Mouse (Mus musculus) MEL (cell line): ENCODE measurements around the gene Ssna1. TPM values are rescaled to one million over a fixed set of nuclear protein-coding genes. Genes with fewer than 3 reads are reported as not detected.

Experiments used
- DNase-seq: peaks from one replicate; pipeline ENCODE4 v3.0.0; 2011; ENCODE audit warnings: low read depth, low spot score
- H3K27ac ChIP-seq: 2 replicates; pipeline ENCODE4 v1.5.1; 2012; ENCODE audit warnings: low read depth, mild to moderate bottlenecking, control low read depth, low read length, moderate library complexity; ENCODE audit not compliant: control insufficient read depth
- H3K27me3 ChIP-seq, 2 experiments: fragments of 150-350 bp in 1 of 2; sonication (generic) in 1 of 2; 2 replicates each; pipeline ENCODE4 v1.6.1; 2012; ENCODE audit warnings: low read length in 2 of 2, mild to moderate bottlenecking in 2 of 2, improper control_type of control experiment in 1 of 2, moderate library complexity in 1 of 2; ENCODE audit not compliant: insufficient read depth in 2 of 2, control insufficient read depth in 1 of 2
- H3K36me3 ChIP-seq, 2 experiments: 2 replicates each; pipeline ENCODE4 v1.6.1; 2012 to 2014; ENCODE audit warnings: low read length in 2 of 2, improper control_type of control experiment in 1 of 2, inconsistent platforms in 1 of 2, mild to moderate bottlenecking in 1 of 2; ENCODE audit not compliant: insufficient read depth in 2 of 2, control insufficient read depth in 1 of 2
- H3K4me1 ChIP-seq, 2 experiments: fragments of 150-350 bp in 1 of 2; sonication (generic) in 1 of 2; 2 replicates each; pipeline ENCODE4 v1.6.1; 2012; ENCODE audit warnings: low read length in 2 of 2, improper control_type of control experiment in 1 of 2, mild to moderate bottlenecking in 1 of 2; ENCODE audit not compliant: insufficient read depth in 2 of 2, control insufficient read depth in 1 of 2
- H3K4me3 ChIP-seq, 2 experiments: fragments of 150-350 bp in 1 of 2; sonication (generic) in 1 of 2; 2 replicates each; pipeline ENCODE4 v1.5.1; 2012; ENCODE audit warnings: low read depth in 2 of 2, low read length in 2 of 2, mild to moderate bottlenecking in 2 of 2, moderate library complexity in 2 of 2, control low read depth in 1 of 2, improper control_type of control experiment in 1 of 2; ENCODE audit not compliant: control insufficient read depth in 1 of 2, insufficient read depth in 1 of 2
- H3K79me2 ChIP-seq: 2 replicates; pipeline ENCODE4 v1.6.1; 2012; ENCODE audit warnings: mild to moderate bottlenecking, low read length, moderate library complexity; ENCODE audit not compliant: control insufficient read depth, poor library complexity, insufficient read depth
- H3K9ac ChIP-seq: 2 replicates; pipeline ENCODE4 v1.6.1; 2012; ENCODE audit warnings: low read depth, mild to moderate bottlenecking, control low read depth, low read length, moderate library complexity; ENCODE audit not compliant: control insufficient read depth, poor library complexity, severe bottlenecking
- H3K9me3 ChIP-seq: fragments of 150-350 bp; sonication (generic); replicated peaks from 2 replicates; pipeline ENCODE4 v1.6.1; 2012; ENCODE audit warnings: mild to moderate bottlenecking, low read length, improper control_type of control experiment, moderate library complexity; ENCODE audit not compliant: insufficient read depth
- CHD1 ChIP-seq: IDR thresholded peaks from 2 replicates; pipeline ENCODE4 v1.6.1; 2012; ENCODE audit warnings: low read depth, mild to moderate bottlenecking, inconsistent platforms, low read length, improper control_type of control experiment
- CHD2 ChIP-seq: IDR thresholded peaks from 2 replicates; pipeline ENCODE4 v1.6.1; 2011; ENCODE audit warnings: low read length, improper control_type of control experiment
- CTCF ChIP-seq, 3 experiments: IDR thresholded peaks in 2 of 3; conservative IDR thresholded peaks in 1 of 3; 2 replicates each; pipeline ENCODE4 v1.5.1; 2011 to 2012; ENCODE audit warnings: low read length in 3 of 3, low read depth in 2 of 3, mild to moderate bottlenecking in 2 of 3, improper control_type of control experiment in 1 of 3, inconsistent platforms in 1 of 3, mixed read lengths in 1 of 3, moderate library complexity in 1 of 3; ENCODE audit not compliant: control insufficient read depth in 1 of 3, insufficient read depth in 1 of 3, poor library complexity in 1 of 3, severe bottlenecking in 1 of 3
- ELF1 ChIP-seq: IDR thresholded peaks from 2 replicates; pipeline ENCODE4 v1.6.1; 2014; ENCODE audit warnings: low read depth, mild to moderate bottlenecking, inconsistent platforms, low read length, improper control_type of control experiment, moderate library complexity
- EP300 ChIP-seq, 2 experiments: IDR thresholded peaks; 2 replicates each; pipeline ENCODE4 v1.6.1; 2011; ENCODE audit warnings: improper control_type of control experiment in 2 of 2, low read length in 2 of 2, low read depth in 1 of 2, mild to moderate bottlenecking in 1 of 2
- ETS1 ChIP-seq: IDR thresholded peaks from 2 replicates; pipeline ENCODE4 v1.6.1; 2012; ENCODE audit warnings: low read depth, mild to moderate bottlenecking, inconsistent platforms, low read length, improper control_type of control experiment, moderate library complexity
- GATA1 ChIP-seq: IDR thresholded peaks from 2 replicates; pipeline ENCODE4 v1.6.1; 2011; ENCODE audit warnings: low read depth, low read length, improper control_type of control experiment
- JUND ChIP-seq: IDR thresholded peaks from 2 replicates; pipeline ENCODE4 v1.6.1; 2011; ENCODE audit warnings: low read depth, mild to moderate bottlenecking, improper control_type of control experiment, low read length
- MAFK ChIP-seq: IDR thresholded peaks from 2 replicates; pipeline ENCODE4 v1.6.1; 2011; ENCODE audit warnings: low read depth, mild to moderate bottlenecking, low read length, improper control_type of control experiment, borderline replicate concordance
- MAX ChIP-seq: IDR thresholded peaks from 2 replicates; pipeline ENCODE4 v1.6.1; 2011; ENCODE audit warnings: low read length, improper control_type of control experiment
- MXI1 ChIP-seq: IDR thresholded peaks from 2 replicates; pipeline ENCODE4 v1.6.1; 2011; ENCODE audit warnings: mild to moderate bottlenecking, low read depth, low read length, improper control_type of control experiment
- MYB ChIP-seq: IDR thresholded peaks from 2 replicates; pipeline ENCODE4 v1.6.1; 2011; ENCODE audit warnings: mild to moderate bottlenecking, low read depth, low read length, improper control_type of control experiment
- NELFE ChIP-seq: IDR thresholded peaks from 2 replicates; pipeline ENCODE4 v1.6.1; 2011; ENCODE audit warnings: low read depth, low read length, improper control_type of control experiment
- RAD21 ChIP-seq: IDR thresholded peaks from 2 replicates; pipeline ENCODE4 v1.6.1; 2011; ENCODE audit warnings: mild to moderate bottlenecking, low read depth, low read length, improper control_type of control experiment
- RCOR1 ChIP-seq: IDR thresholded peaks from 2 replicates; pipeline ENCODE4 v1.6.1; 2012; ENCODE audit warnings: low read depth, mild to moderate bottlenecking, inconsistent platforms, low read length, improper control_type of control experiment
- SMC3 ChIP-seq: IDR thresholded peaks from 2 replicates; pipeline ENCODE4 v1.6.1; 2011; ENCODE audit warnings: low read depth, low read length, improper control_type of control experiment
- TAL1 ChIP-seq: IDR thresholded peaks from 2 replicates; pipeline ENCODE4 v1.6.1; 2012; ENCODE audit warnings: mild to moderate bottlenecking, inconsistent platforms, low read length, moderate library complexity, mixed read lengths
- TBP ChIP-seq: IDR thresholded peaks from 2 replicates; pipeline ENCODE4 v1.8.0; 2011; ENCODE audit warnings: low read depth, low read length, improper control_type of control experiment
- TCF12 ChIP-seq: IDR thresholded peaks from 2 replicates; pipeline ENCODE4 v1.6.1; 2014; ENCODE audit warnings: low read depth, mild to moderate bottlenecking, inconsistent platforms, low read length, improper control_type of control experiment, moderate library complexity
- UBTF ChIP-seq: IDR thresholded peaks from 2 replicates; pipeline ENCODE4 v1.6.1; 2012; ENCODE audit warnings: low read depth, mild to moderate bottlenecking, inconsistent platforms, low read length, improper control_type of control experiment, moderate library complexity, borderline replicate concordance; ENCODE audit not compliant: insufficient read depth
- ZC3H11A ChIP-seq: IDR thresholded peaks from 2 replicates; pipeline ENCODE4 v1.6.1; 2012; ENCODE audit warnings: low read depth, mild to moderate bottlenecking, inconsistent platforms, low read length, improper control_type of control experiment
- ZKSCAN1 ChIP-seq: IDR thresholded peaks from 2 replicates; pipeline ENCODE4 v1.6.1; 2012; ENCODE audit warnings: low read depth, mild to moderate bottlenecking, inconsistent platforms, low read length, improper control_type of control experiment, moderate library complexity
- ZNF384 ChIP-seq: IDR thresholded peaks from 2 replicates; pipeline ENCODE4 v1.6.1; 2012; ENCODE audit warnings: low read depth, mild to moderate bottlenecking, inconsistent platforms, low read length, improper control_type of control experiment
- polyA plus RNA-seq, 2 experiments: library from polyadenylated mRNA; stranded (reverse) in 1 of 2; unstranded in 1 of 2; fragments of >175 nt in 1 of 2; fragments of >200 nt in 1 of 2; gene quantifications; 2 replicates each; pipeline versions ENCODE4 v1.2.1 to v1.2.4; 2012; ENCODE audit warnings: low replicate concordance in 2 of 2, low read depth in 1 of 2; ENCODE audit not compliant: insufficient read length in 2 of 2, insufficient read depth in 1 of 2, missing spikeins in 1 of 2
- total RNA-seq: library from RNA; depleted of rRNA; stranded (reverse); fragments of 300-350 nt; gene quantifications from 2 replicates; pipeline ENCODE4 v1.2.3, GENCODE M21; 2012

Gene Ssna1
- total and polyA plus RNA-seq, 3 experiments = 158 to 226 TPM; not detected in 1

DNA sequence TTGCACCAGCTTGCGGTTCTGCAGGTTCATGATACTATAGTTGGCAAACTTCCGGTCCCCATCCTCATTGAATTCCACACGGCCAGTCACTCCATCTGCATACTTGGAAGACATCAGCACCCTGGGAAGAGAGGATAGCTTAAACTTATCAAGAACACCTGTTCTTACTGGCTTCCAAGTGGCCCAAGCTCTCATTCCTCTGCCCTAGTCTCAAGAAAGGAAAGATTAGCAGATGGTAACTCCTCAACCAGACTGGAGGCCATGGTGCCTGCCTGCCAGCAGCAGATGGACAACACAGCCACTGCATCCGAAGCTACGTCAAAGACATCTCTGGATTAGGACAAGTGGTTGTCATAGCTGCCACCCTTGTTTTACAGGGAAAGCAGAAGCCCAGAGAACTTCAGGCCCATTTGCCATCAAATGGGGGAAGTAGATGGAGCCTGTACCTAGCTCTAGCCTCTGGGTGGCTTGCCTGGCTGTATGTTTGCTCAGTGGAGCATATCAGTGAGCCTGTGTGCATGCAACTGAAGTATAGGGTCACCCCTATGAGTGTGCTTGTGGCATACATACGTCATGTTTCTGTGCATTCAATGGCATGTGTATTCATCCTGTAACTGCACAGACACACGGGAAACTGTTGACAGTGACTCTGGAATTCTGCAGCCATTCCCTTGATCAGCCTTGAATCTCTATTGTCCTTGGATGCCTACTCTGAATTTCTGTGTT lies 31.9 kb upstream of the Ssna1 start:
- peaks cover 0 to 3% of the 10 kb centered on the region in 2 experiments; a peak in 1 of 4 replicates for H3K36me3 ChIP-seq
- H3K9ac ChIP-seq = no peak overlapping the region
- H3K27me3 ChIP-seq = peaks cover 0 to 2% of the 10 kb centered on the region in 2 experiments; a peak in 1 of 4 replicates
- DNase-seq = peak; percentile 29
- no peaks in the 10 kb centered on the region for H3K79me2 ChIP-seq
- H3K27ac ChIP-seq = no peak overlapping the region
- no peak overlapping the region for H3K4me3 ChIP-seq
- TF ChIP-seq CHD1 (no peak), NELFE (no peak), JUND (no peak), CTCF (IDR thresholded peaks at IDR 0.05 in 2 of 3, conservative IDR thresholded peaks at IDR 0.05 in 1 of 3; ENCODE audit: control insufficient read depth in 1 of 3, insufficient read depth in 1 of 3, low read depth in 2 of 3, low read length in 3 of 3, poor library complexity in 1 of 3, severe bottlenecking in 1 of 3) (no peak), MYB (no peak), EP300 (IDR thresholded peaks at IDR 0.05; ENCODE audit: low read depth in 1 of 2, low read length in 2 of 2) (no peak), RCOR1 (no peak), MAFK (no peak), ELF1 (no peak), MAX (no peak)
- TF ChIP-seq, all 39 proteins: peak for 0
- H3K9me3 ChIP-seq = no peaks in the 10 kb centered on the region
- H3K4me1 ChIP-seq = peaks cover 0 to 8% of the 10 kb centered on the region in 2 experiments; a peak in 2 of 4 replicates

DNA sequence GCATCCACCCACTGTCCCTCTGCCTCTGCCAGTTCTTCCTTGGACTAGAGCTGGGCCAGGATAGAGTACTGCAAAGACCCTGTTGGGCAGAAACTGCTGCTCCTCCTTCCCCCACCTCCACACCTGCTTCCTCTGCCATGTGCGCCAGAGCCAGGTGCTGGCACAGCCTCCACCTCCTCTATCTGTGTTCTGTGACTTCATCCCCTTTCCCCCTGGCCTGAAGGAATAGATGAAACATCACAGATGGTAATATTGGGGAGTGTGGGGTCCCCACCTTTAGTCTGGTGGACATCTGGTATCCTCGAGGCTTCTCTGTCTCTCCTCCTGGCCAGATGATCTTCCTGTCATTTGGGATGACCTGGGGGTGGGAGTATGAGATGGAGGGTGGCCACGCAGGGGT lies 31.2 kb upstream of the Ssna1 start:
- Histone ChIP-seq H3K36me3 (peaks cover 0 to 3% of the 10 kb centered on the region in 2 experiments; a peak in 1 of 4 replicates), H3K79me2 (no peaks in the 10 kb centered on the region), H3K4me1 (peaks cover 0 to 8% of the 10 kb centered on the region in 2 experiments; a peak in 2 of 4 replicates), H3K27ac (no peak overlapping the region), H3K9me3 (no peaks in the 10 kb centered on the region)
- TF ChIP-seq ZKSCAN1 = no peak
- no peak for TF ChIP-seq NELFE
- TF ChIP-seq ETS1 = no peak
- TF ChIP-seq MXI1 = no peak
- TF ChIP-seq ELF1 = no peak
- TF ChIP-seq, all 39 proteins: peak for 0
- DNase-seq = no peak
- H3K9ac ChIP-seq = no peak overlapping the region
- H3K4me3 ChIP-seq = no peak overlapping the region
- peaks cover 0 to 2% of the 10 kb centered on the region in 2 experiments; a peak in 2 of 4 replicates for H3K27me3 ChIP-seq

DNA sequence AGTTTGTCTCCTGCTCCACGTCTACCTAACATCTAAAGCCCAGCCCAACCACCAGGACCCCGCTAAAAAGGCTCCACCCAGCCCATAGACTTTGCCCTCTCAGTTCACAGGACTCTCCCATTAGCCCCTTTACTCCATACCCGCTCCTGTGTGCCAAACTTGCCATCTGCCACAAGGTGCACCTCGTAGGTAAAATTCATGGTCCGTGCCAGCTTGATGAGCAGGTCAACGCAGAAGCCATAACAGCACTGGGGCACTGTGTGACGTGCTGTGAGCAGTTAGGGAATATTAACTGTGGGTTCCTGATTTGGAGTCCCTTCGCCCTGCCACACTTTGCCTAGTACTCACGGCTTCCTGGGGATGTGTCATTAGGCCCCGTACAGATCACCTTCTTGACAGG lies 25.8 kb upstream of the Ssna1 start:
- no peak for DNase-seq
- Histone ChIP-seq H3K27ac (no peak overlapping the region), H3K4me1 (no peaks in the 10 kb centered on the region), H3K9me3 (no peaks in the 10 kb centered on the region), H3K36me3 (no peaks in the 10 kb centered on the region)
- no peak for TF ChIP-seq MYB
- no peak for TF ChIP-seq CHD2
- TF ChIP-seq ETS1 = no peak
- TF ChIP-seq RAD21 = no peak
- TF ChIP-seq MAFK = no peak
- no peak for TF ChIP-seq GATA1
- no peak for TF ChIP-seq CHD1
- no peak for TF ChIP-seq MAX
- no peak for TF ChIP-seq UBTF
- TF ChIP-seq TAL1 = no peak
- TF ChIP-seq TCF12 = no peak
- TF ChIP-seq TBP = no peak
- no peak for TF ChIP-seq SMC3
- no peak for TF ChIP-seq ZC3H11A
- TF ChIP-seq ZNF384 = no peak
- TF ChIP-seq, all 39 proteins: peak for 0
- Histone ChIP-seq H3K27me3 (peaks cover 0 to 4% of the 10 kb centered on the region in 2 experiments; a peak in 2 of 4 replicates), H3K9ac (no peak overlapping the region), H3K4me3 (no peak overlapping the region), H3K79me2 (no peaks in the 10 kb centered on the region)
